Mouse (Mus musculus): ENCODE measurements at regions not wholly inside any gene's neighbourhood (a gene's known extent, or its start where the extent isn't known, plus 50 kb on each side); places are given as distances from the start of the nearest gene placed in this dataset.

DNA sequence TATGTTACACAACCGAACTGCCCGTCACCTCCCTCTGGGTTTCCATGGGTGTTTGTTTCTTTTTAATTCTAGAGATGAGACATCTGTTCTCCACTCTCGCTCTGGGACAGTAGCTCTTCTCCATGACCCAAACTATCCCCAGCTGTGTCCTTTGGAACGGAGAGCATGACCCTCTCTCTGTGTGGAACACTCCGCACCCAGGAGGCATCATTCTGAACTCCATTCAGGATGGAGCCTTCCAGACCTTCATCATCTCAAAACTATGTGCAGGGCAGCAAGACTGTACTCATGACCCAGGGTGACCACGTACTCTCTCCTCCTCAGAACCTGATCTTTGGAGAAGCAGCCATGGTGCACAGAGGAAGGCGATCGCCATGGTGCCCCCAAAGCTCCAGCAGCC, 80.5 kb upstream of the Cops8 start:
- TF ChIP-seq CTCF (IDR thresholded peaks at IDR 0.05) (no peak), EP300 (IDR thresholded peaks at IDR 0.05) (no peak)
- Histone ChIP-seq H3K4me2 (replicated peaks; ENCODE audit: low read depth, low read length) (no peak overlapping the region), H3K27me3 (replicated peaks; ENCODE audit: insufficient read depth, low read length) (no peaks in the 10 kb centered on the region), H3K9ac (replicated peaks; ENCODE audit: low read depth) (no peak overlapping the region), H3K36me3 (ENCODE audit: insufficient read depth, low read length) (no peaks in the 10 kb centered on the region), H3K9me3 (ENCODE audit: low read length) (no peaks in the 10 kb centered on the region), H3K27ac (ENCODE audit: low read length) (no peak overlapping the region), H3K4me3 (ENCODE audit: low read depth, low read length) (no peak overlapping the region), H3K4me1 (ENCODE audit: insufficient read depth, low read depth, low read length) (no peaks in the 10 kb centered on the region)
- ATAC-seq (no peak), DNase-seq (ENCODE audit: low spot score) (peak; percentile 26)
- WGBS, result 70% methylated on average over 8 of the region's 8 CpGs

DNA sequence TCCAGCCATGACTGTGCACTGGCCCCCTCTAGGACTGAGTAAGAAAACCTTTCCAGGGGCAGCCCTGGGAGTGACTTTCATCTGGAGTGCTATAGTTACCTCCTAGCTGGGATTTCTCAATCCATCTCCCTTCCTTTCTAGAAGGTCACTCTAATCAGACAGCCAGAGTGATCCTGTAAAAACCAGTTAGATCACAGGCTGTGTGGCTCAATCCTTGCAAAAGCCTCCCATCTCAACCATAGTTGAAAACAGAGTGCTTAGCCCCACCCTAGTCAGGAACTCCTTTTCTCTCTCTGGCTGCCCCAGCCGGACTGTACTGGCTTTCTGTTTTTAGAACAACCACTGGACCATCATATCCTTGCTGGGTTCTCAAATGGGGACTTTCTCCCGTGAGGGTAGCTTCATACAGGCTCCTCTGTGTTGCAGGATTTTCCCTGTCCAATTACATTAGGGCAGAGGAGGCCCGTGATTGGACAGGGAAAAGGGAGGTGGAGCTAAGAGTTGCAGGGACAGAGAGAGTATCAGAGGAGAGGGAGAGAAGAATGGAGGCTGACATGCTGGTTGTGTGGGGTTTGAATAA, 78.0 kb upstream of the Cops8 start:
- no peak for TF ChIP-seq EP300 (IDR thresholded peaks at IDR 0.05)
- TF ChIP-seq CTCF (IDR thresholded peaks at IDR 0.05), result no peak

DNA sequence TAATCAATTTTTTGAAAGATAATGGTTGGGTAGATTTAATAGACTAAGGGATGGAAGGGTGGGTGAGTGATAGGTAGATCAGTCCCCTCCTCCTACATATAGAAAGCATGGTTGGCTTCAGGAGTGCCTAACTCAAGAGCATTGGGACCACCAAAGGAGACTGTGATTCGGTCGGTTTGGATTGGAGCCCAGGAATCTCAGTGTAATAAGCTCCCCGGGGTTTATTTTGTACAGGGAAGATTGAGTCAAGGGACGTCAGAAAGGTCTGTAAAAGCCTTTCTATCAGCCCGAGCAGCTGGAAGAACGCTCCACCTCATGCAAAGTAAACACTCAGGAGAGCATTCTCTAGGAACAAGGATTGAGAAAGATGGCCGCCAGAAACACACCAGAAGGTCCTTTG, 76.5 kb upstream of the Cops8 start:
- H3K9ac ChIP-seq (replicated peaks; ENCODE audit: low read depth), result no peak overlapping the region
- no peaks in the 10 kb centered on the region for H3K36me3 ChIP-seq (ENCODE audit: insufficient read depth, low read length)
- ATAC-seq (no peak), DNase-seq (ENCODE audit: low spot score) (no peak)
- WGBS, result 33% methylated on average over 7 of the region's 7 CpGs
- H3K4me3 ChIP-seq (ENCODE audit: low read depth, low read length), result no peak overlapping the region
- TF ChIP-seq EP300 (IDR thresholded peaks at IDR 0.05) (no peak), CTCF (IDR thresholded peaks at IDR 0.05) (no peak)
- no peaks in the 10 kb centered on the region for H3K4me1 ChIP-seq (ENCODE audit: insufficient read depth, low read depth, low read length)
- no peaks in the 10 kb centered on the region for H3K27me3 ChIP-seq (replicated peaks; ENCODE audit: insufficient read depth, low read length)
- no peaks in the 10 kb centered on the region for H3K9me3 ChIP-seq (ENCODE audit: low read length)
- no peak overlapping the region for H3K27ac ChIP-seq (ENCODE audit: low read length)
- no peak overlapping the region for H3K4me2 ChIP-seq (replicated peaks; ENCODE audit: low read depth, low read length)

More for the DNA sequence above, 78.0 kb upstream of the Cops8 start:
- H3K36me3 ChIP-seq (ENCODE audit: insufficient read depth, low read length), result no peaks in the 10 kb centered on the region
- H3K9me3 ChIP-seq (ENCODE audit: low read length), result no peaks in the 10 kb centered on the region
- DNase-seq (ENCODE audit: low spot score) (no peak), ATAC-seq (peak; percentile 11; the same call in 1 of the 2 replicates)
- no peak overlapping the region for H3K4me2 ChIP-seq (replicated peaks; ENCODE audit: low read depth, low read length)
- 24% methylated on average over 3 of the region's 3 CpGs for WGBS
- no peak overlapping the region for H3K27ac ChIP-seq (ENCODE audit: low read length)
- H3K9ac ChIP-seq (replicated peaks; ENCODE audit: low read depth), result no peak overlapping the region
- no peak overlapping the region for H3K4me3 ChIP-seq (ENCODE audit: low read depth, low read length)
- H3K4me1 ChIP-seq (ENCODE audit: insufficient read depth, low read depth, low read length), result no peaks in the 10 kb centered on the region
- no peaks in the 10 kb centered on the region for H3K27me3 ChIP-seq (replicated peaks; ENCODE audit: insufficient read depth, low read length)

DNA sequence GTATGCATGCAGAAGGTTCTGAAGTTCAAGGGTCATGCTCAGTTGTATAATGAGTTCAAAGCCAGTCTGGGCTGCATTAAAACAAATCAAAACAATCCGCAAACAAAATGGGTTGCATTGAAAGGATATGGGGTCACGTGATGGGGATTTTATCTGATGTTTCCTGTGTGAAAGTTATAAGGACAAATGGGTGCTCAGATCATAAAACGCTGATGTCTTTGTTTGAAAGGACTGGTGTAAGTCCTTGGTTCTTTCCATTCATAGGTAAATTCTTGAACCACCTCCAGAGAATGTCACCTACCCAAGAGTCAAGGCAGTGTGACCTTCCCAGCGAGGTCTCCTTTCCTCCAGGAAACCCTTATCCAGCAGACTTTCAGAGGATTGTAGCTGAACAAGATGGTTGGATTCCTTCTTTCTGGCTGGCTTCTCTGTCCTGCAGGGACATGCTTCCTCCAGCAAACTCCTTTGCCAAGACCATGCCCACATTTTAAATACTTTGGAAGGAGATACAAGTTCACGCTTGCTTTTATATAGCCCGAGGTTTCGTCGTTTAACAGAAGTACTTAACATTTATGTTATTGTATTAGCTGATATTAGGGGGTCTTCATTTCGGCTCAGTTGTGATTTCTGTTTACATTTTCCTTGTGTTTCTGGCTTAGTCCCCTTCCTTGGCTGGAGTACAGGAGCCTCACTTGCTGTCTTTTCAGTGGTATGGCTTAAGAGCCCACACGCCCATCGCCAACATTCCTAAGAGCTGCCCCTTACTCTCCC, 74.6 kb upstream of the Cops8 start:
- H3K4me1 ChIP-seq (ENCODE audit: insufficient read depth, low read depth, low read length), result no peaks in the 10 kb centered on the region
- H3K9ac ChIP-seq (replicated peaks; ENCODE audit: low read depth), result no peak overlapping the region
- no peak overlapping the region for H3K27ac ChIP-seq (ENCODE audit: low read length)
- no peak overlapping the region for H3K4me3 ChIP-seq (ENCODE audit: low read depth, low read length)
- no peak overlapping the region for H3K4me2 ChIP-seq (replicated peaks; ENCODE audit: low read depth, low read length)
- WGBS, result 58% methylated on average over 11 of the region's 11 CpGs
- H3K9me3 ChIP-seq (ENCODE audit: low read length), result no peaks in the 10 kb centered on the region
- ATAC-seq (no peak), DNase-seq (ENCODE audit: low spot score) (no peak)
- no peaks in the 10 kb centered on the region for H3K27me3 ChIP-seq (replicated peaks; ENCODE audit: insufficient read depth, low read length)
- H3K36me3 ChIP-seq (ENCODE audit: insufficient read depth, low read length), result no peaks in the 10 kb centered on the region
- TF ChIP-seq CTCF (IDR thresholded peaks at IDR 0.05) (no peak), EP300 (IDR thresholded peaks at IDR 0.05) (no peak)

DNA sequence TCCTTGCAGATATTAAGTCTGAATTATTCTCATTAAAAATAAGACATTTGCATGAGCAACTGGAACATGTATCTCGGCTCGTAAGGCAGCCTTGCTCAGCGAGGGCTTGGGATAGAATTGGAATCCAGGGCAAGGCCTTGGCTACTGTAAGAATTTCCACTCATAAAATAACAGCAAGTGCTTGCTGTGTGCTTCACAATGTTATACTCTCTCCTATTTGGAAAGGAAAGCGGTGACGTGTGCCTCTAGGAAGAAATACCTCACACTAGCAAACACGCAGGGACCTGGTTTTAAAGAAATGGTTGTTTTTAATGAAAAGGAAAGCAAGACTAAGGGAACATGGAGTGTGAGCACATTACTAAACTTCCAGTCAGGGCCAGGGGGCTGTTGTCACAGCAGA, 69.3 kb upstream of the Cops8 start:
- WGBS, result 92% methylated on average over 6 of the region's 6 CpGs
- Histone ChIP-seq H3K27me3 (replicated peaks; ENCODE audit: insufficient read depth, low read length) (no peaks in the 10 kb centered on the region), H3K4me2 (replicated peaks; ENCODE audit: low read depth, low read length) (no peak overlapping the region), H3K9ac (replicated peaks; ENCODE audit: low read depth) (no peak overlapping the region), H3K9me3 (ENCODE audit: low read length) (no peaks in the 10 kb centered on the region), H3K27ac (ENCODE audit: low read length) (no peak overlapping the region), H3K4me1 (ENCODE audit: insufficient read depth, low read depth, low read length) (no peaks in the 10 kb centered on the region), H3K36me3 (ENCODE audit: insufficient read depth, low read length) (no peaks in the 10 kb centered on the region), H3K4me3 (ENCODE audit: low read depth, low read length) (no peak overlapping the region)
- DNase-seq (ENCODE audit: low spot score) (no peak), ATAC-seq (no peak)
- TF ChIP-seq EP300 (IDR thresholded peaks at IDR 0.05), result no peak
- TF ChIP-seq CTCF (IDR thresholded peaks at IDR 0.05), result no peak

DNA sequence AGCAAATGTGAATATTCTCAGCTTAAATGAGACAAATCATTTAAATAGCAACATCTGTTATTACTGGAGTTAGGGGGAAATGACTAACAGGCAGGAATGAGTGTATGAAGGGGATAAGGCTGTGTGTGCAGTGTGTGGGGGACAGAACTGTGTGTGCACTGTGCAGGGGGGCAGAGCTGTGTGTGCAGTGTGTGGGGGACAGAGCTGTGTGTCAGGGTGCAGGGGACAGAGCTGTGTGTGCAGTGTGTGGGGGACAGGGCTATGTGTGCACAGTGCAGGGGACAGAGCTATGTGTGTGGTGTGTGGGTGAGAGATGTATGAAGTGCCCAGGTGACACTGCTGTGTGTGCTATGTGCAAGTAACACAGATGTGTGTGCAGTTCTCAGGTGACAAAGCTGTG, 66.7 kb upstream of the Cops8 start:
- no peaks in the 10 kb centered on the region for H3K36me3 ChIP-seq (ENCODE audit: insufficient read depth, low read length)
- H3K4me3 ChIP-seq (ENCODE audit: low read depth, low read length), result no peak overlapping the region
- no peak for DNase-seq (ENCODE audit: low spot score)
- no peak overlapping the region for H3K4me2 ChIP-seq (replicated peaks; ENCODE audit: low read depth, low read length)
- no peak for ATAC-seq
- no peaks in the 10 kb centered on the region for H3K9me3 ChIP-seq (ENCODE audit: low read length)
- TF ChIP-seq EP300 (IDR thresholded peaks at IDR 0.05), result no peak
- no peak for TF ChIP-seq CTCF (IDR thresholded peaks at IDR 0.05)
- H3K27me3 ChIP-seq (replicated peaks; ENCODE audit: insufficient read depth, low read length), result no peaks in the 10 kb centered on the region
- no peak overlapping the region for H3K9ac ChIP-seq (replicated peaks; ENCODE audit: low read depth)
- H3K4me1 ChIP-seq (ENCODE audit: insufficient read depth, low read depth, low read length), result no peaks in the 10 kb centered on the region
- no peak overlapping the region for H3K27ac ChIP-seq (ENCODE audit: low read length)
